Mouse (Mus musculus) thymus, adult 18-20 months (tissue): ENCODE data around the gene Nfkb2.

Source experiments
- DNase-seq, 2 experiments: peaks; one replicate each; pipeline ENCODE4 v3.0.0; 2022; ENCODE audit warnings: mixed read lengths in 2 of 2

The Nfkb2 gene

DNA sequence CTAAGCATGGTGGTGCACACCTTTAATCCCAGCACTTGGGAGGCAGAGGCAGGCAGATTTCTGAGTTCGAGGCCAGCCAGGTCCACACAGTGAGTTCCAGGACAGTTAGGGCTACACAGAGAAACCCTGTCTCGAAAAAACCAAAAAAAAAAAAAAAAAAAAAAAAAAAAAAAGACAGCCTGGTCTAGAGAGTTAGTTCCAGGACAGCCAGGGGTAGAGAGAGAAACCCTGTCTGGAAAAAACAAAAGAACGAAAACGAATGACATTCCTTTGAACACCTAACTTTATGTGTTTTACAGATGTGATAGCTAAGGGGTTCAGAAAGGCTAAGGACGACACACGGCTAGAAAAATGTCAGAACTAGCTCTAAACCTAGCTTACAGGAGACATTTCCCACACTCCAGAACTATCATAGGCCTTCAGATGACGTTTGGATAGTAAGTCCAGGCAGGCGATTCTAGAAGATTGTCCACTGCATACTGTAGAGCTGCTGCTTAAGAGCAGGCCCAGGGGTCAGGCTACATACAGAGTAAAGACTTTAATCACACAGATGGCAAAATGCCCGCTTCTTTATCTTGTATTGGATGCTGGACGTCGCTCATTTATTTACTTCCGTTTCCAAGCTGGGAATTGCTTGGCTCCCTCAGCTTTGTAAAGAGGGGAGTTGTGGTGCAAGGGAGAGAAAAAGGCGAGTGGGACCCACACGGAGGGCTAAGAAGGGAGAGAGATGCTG lies 44.0 kb downstream of the Nfkb2 start:
- no peak for DNase-seq

DNA sequence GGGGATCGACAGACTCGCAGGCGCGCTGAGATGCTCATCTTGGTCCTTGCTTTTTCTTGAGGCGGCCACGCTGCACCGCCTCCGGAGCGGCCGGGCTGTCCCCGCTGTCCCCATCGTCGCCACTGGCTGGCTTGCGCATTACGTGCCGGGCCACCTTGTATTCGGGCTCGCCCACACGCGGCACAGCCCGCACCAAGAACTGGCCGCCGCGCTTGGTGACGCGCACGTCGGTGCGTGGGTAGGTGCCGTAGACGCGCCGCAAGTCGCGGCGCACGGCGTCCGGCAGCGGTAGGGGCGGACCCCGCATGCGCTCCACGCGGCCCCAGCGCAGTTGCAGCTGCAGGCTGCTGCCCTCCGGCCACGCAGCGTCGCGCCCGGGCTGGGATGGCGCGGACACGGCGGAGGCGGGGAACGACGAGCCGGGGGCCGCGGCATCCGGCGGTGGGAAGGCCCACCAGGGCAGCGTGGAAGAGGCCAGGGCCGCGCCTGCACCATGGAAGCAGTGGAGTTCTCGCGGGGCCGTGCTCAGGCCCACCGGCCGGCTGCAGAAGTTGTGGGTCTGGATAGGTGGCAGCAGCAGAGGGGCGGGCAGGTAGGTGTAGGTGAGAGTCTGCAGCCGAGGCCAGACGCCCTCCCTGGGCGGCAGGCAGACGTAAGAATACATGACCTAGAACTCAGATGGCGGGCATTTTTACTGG lies 44.8 kb downstream of the Nfkb2 start:
- DNase-seq: peak in 1 of 2 experiments; percentile 16

DNA sequence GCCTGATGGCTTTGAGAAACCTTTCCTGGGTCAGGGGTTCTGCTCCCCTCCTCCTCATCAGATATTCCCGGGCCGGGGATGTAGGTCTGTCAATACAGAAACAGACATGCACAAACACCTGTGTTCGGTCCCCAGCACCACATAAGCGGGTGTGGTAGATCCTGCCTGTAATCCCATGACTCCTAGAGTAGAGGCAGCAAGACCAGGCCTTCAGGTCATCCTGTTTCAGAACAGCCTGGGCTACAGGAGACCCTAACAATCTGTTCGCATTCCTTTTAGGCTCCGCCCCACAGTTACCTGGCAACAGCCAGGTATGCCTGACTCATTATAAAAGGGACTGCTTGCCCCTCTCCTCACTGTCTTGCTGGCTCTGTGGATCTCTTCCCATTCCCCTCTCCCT lies 45.4 kb downstream of the Nfkb2 start:
- no peak for DNase-seq

DNA sequence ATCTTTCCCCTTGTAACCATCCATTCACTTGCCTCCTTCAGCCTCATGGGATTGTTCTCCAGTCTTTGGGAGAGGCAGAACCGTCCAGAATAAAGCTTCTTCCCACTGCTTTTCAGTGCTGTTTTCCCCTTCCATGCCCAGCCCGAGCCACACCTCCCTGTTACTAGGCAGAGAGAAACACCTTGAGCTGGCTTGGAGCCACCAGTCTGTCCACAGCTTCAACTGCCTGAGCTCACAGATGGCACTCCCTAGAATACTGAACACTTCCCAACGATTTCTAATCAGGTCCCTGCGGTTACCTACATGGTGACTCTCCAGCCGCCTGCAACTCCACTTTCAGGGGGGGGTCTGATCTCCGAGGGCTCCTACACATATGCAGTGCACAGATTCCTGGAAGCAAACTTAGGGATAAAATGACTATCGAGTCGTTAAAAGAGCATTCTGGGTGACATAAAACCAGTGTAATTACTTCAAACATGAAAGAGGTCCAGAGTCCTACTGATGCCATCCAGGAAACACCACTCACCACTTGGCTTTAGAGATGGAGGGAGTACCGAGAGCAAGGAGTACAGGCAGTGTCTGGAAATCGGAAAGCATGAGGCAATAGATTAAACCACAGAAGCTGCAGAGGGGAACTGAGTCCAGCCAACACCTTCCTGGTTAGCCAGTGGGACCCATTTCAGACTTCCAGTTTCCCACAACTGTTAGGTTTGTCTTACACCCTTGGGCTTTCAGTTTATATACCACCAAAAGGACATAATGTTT lies 46.2 kb downstream of the Nfkb2 start, which contains the start of gene 2310034G01Rik:
Gene 2310034G01Rik, minus strand, starts transcription at position 135 of the 765 bp plus-strand sequence.
- no peak for DNase-seq

DNA sequence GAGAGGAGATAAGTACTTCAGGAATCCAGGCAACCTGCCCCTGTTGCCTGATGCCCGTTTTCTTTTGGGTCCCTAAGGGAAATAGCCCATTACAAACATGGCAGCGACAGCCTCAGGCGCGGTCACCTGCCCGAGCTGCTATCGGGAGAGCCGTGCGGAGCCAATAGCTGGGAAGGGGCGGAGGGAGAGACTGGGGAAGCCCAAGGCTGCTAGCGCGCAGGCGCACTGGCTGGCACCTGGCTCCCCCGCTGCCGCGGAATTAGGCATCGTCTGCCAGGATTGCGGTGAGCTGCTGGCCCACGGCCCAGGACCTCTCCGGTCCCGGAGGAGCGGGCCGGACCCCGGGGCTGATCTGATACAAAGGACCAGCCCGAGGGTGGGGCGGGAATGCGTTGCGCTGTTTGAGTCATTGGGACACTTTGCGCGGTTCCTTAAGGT lies 52.6 kb downstream of the Nfkb2 start:
- peak; percentile 82 to 84 for DNase-seq

DNA sequence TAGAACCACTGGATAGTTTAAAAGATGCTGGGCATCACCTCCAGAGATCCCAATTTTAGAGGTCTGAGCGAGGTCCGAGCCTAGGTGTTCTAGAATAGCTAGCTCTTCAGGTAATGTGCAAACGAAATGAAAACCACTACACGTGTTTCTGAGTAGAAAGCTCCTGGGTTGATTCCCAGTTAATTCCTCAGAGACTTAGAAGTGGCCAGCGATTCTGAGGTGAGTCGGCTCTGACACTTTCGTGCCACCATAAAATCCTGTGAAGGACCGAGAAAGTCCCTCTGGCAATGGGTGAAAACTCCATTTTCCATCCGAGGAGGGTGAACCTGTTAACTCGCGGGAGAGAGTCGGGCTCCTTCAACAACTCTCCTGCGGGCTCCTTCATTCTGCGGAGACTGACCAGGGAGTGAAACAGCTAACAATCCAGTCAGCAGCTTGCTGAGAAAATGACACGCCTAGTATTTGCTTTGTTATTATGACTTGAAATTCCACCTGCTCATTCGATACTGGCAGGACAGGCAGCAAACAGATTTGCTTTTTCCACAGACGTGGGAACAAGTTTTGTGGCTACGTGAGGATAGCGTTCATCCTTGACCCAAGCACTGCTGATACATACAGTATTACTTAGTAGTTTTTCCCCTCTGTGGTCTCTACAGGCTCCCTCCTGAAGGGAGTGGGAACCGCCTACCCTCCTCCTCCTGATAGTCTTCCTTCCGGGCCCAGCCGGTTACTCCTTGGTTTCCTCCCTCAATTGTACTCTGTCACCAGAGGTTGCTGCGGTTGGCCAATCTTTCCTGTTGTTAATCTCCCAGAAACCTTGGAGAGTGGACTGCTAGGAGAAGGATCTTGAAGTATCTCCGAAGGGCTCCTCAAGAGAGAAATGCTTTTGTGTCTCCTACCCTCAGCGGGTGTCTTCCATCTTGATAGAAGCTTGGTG lies 53.5 kb downstream of the Nfkb2 start:
- no peak for DNase-seq

DNA sequence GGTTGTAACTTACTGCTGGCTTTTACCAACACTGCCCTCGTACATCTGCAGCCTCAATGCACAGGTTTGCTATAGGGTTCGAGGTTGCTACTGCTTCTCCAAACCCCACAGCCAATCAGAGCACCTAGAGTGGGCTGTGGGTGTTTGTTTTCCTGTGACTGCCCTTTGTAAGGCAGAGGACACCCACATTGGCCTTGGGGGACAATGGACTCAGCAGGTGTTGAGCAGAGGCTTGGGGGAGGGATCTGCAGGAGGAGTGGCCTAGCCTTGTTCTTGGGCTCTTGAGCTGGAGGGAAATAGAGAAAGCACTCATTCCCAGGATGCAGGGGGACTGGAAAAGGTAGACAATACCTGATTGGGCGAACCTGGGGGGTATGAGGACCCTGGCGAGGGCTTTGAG lies 54.3 kb downstream of the Nfkb2 start:
- DNase-seq: no peak
